ENCODE assay signal across 8 mouse cellular contexts in the genomic region with DNA sequence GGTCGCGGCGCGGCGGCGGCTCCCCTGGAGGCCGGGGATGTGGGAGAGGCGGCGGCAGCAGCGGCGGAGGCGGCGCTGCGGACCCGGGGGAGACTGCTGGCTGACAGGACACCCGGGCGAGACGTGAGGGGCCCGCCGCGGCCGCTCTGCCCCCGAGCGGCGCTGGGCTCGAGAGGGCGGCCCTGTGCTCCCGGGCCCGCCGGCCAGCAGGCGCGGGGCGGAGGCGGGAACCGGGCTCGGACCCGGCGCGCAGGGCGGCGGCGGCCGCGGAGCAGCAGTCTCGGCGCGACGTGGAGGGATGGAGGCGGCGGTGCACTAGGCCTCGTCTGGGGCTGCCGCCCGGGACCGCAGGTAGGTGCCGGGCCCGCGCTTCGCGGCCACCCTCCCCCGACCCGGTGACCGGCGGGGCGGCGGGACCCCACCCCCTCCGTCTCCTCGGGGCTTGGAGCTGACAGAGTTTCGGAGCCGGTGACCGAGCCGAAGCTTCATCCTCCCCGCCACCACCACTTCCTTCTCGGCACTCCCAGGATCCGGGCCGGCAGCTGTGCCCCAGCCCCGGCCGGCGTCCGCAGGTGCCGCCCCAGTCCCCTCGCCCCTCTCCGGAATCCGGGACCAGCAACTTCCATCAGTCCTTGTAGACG. TPM values are rescaled to one million over a fixed set of nuclear protein-coding genes. Genes with fewer than 3 reads are reported as not detected.
DNase-seq lines count a peak whose midpoint lies in the region; ATAC-seq lines count a peak whose summit lies in the region.

TSS of gene Vps54 (plus strand) at position 261 of the 641 bp plus-strand sequence.

- H3K4me1 ChIP-seq in hindbrain, embryonic 12.5 days: peaks cover 8% of the 10 kb centered on the region

- under 1% methylated on average over 67 of the region's 84 CpGs for WGBS in hindbrain, embryonic 12.5 days

- H3K36me3 ChIP-seq in hindbrain, embryonic 12.5 days: no peaks in the 10 kb centered on the region

- H3K9me3 ChIP-seq in hindbrain, embryonic 12.5 days (replicated peaks): no peaks in the 10 kb centered on the region

- peak within 1 kb of the TSS; percentile 95 for H3K4me3 ChIP-seq in hindbrain, embryonic 12.5 days

- H3K4me2 ChIP-seq in hindbrain, embryonic 12.5 days (replicated peaks): peak within 1 kb of the TSS; percentile 68

- H3K27me3 ChIP-seq in hindbrain, embryonic 12.5 days: no peaks in the 10 kb centered on the region

- peak; percentile 57 for DNase-seq in Muller cell, postnatal 12 days (ENCODE audit: inconsistent ontology term)
- peak; percentile 46 for DNase-seq in cerebellum, adult 9-10 months
- DNase-seq in frontal cortex, postnatal 25 days (ENCODE audit: low spot score in 2 of 2): peak; percentile 32 to 33
- DNase-seq in left cerebral cortex, adult 11 months (ENCODE audit: low spot score): peak; percentile 35
- DNase-seq in lung, postnatal 36 days: peak; percentile 47
- peak; percentile 5 for DNase-seq in retina, postnatal 7 days (ENCODE audit: low read depth, low spot score)
- peak; percentile 55 for DNase-seq in urinary bladder, postnatal 25 days (ENCODE audit: low spot score)

- peak within 1 kb of the TSS; percentile 97 for H3K27ac ChIP-seq in hindbrain, embryonic 12.5 days

- peak within 1 kb of the TSS; percentile 99 for H3K9ac ChIP-seq in hindbrain, embryonic 12.5 days

- peak; percentile 89 for ATAC-seq in hindbrain, embryonic 12.5 days (ENCODE audit: low FRiP score)

RNA-seq across cellular contexts. Expression of gene Vps54, which starts in this region (rescaled TPM):
- 16.5 and 19.8 TPM in 2 replicates for polyA plus RNA-seq in hindbrain, embryonic 12.5 days (2016; fragmentation: Nextera tagmentation; extraction: Ambion mirVana)

Comparison
In these comparisons a context has a peak if more than half of its experiments do, and no peak if none do; other contexts are left out.
1. Peak in every context shown above with its lines: DNase-seq, ATAC-seq, H3K4me3 ChIP-seq and H3K27ac ChIP-seq.
2. DNase-seq: peak in every context shown above with its lines; median percentile 57 in Muller cell, postnatal 12 days; 55 in urinary bladder, postnatal 25 days; 47 in lung, postnatal 36 days; 46 in cerebellum, adult 9-10 months; 35 in left cerebral cortex, adult 11 months; 32 in frontal cortex, postnatal 25 days; 5 in retina, postnatal 7 days.